Mouse (Mus musculus): ENCODE data around the gene Perp.

- TF ChIP-seq CTCF (IDR thresholded peaks at IDR 0.05; ENCODE audit: borderline replicate concordance, insufficient read depth, low read length) (no peak), POLR2A (IDR thresholded peaks at IDR 0.05; ENCODE audit: low read depth, low read length) (no peak)
Observed at GRCm38 (mm10) chr10:18879160-18879559, 34.3 kb downstream of the Perp start.

All from embryonic fibroblast, embryonic 13.5 days (primary cell).